Mouse (Mus musculus) embryonic facial prominence, embryonic 13.5 days (tissue): ENCODE results near the gene Chid1. TPM values are rescaled to one million over a fixed set of nuclear protein-coding genes. Genes with fewer than 3 reads are reported as not detected.

Source experiments
- ATAC-seq: fragments of 200-750 bp; cut with Nextera tagmentation; 2 replicates; pipeline ENCODE4 v1.8.0; 2017; ENCODE audit warnings: low read depth; ENCODE audit not compliant: insufficient number of reproducible peaks, insufficient read depth, low FRiP score, low TSS enrichment
- H3K27ac ChIP-seq: fragments of 300-500 bp; sonication (generic); 2 replicates; pipeline ENCODE4 v1.5.1; 2015; ENCODE audit warnings: moderate library complexity, mild to moderate bottlenecking, inconsistent platforms
- H3K27me3 ChIP-seq: fragments of 300-500 bp; sonication (generic); 2 replicates; pipeline ENCODE4 v1.6.1; 2015; ENCODE audit warnings: mild to moderate bottlenecking, inconsistent platforms
- H3K36me3 ChIP-seq: fragments of 300-500 bp; sonication (generic); 2 replicates; pipeline ENCODE4 v1.6.1; 2015; ENCODE audit warnings: mild to moderate bottlenecking, inconsistent platforms
- H3K4me1 ChIP-seq: fragments of 300-500 bp; sonication (generic); 2 replicates; pipeline ENCODE4 v1.6.1; 2015; ENCODE audit warnings: inconsistent platforms
- H3K4me2 ChIP-seq: fragments of 300-500 bp; sonication (generic); 2 replicates; pipeline ENCODE4 v1.6.1; 2015; ENCODE audit warnings: moderate library complexity, mild to moderate bottlenecking, inconsistent platforms
- H3K4me3 ChIP-seq: fragments of 300-500 bp; sonication (generic); 2 replicates; pipeline ENCODE4 v1.5.1; 2015; ENCODE audit warnings: mild to moderate bottlenecking, inconsistent platforms
- H3K9ac ChIP-seq: fragments of 300-500 bp; sonication (generic); 2 replicates; pipeline ENCODE4 v1.6.1; 2015; ENCODE audit warnings: mild to moderate bottlenecking, inconsistent platforms
- H3K9me3 ChIP-seq: fragments of 300-500 bp; sonication (generic); 2 replicates; pipeline ENCODE4 v1.6.1; 2016; ENCODE audit warnings: inconsistent platforms
- WGBS: fragments of 180-500 bp; shearing (Covaris S2); methylation state at CpG from one replicate; pipeline ENCODE4 v1.1.7; 2015; ENCODE audit warnings: mixed read lengths; 5-methylcytosine and 5-hydroxymethylcytosine counted together
- polyA plus RNA-seq: library from polyadenylated mRNA; unstranded; fragments of >200 nt; fragmentation: Nextera tagmentation; extraction: Ambion mirVana; gene quantifications from 2 replicates; pipeline ENCODE4 v1.2.1, GENCODE M21; 2015

The Chid1 gene
- polyA plus RNA-seq, 1 experiment from 2014 or later, result 40.5 TPM

DNA sequence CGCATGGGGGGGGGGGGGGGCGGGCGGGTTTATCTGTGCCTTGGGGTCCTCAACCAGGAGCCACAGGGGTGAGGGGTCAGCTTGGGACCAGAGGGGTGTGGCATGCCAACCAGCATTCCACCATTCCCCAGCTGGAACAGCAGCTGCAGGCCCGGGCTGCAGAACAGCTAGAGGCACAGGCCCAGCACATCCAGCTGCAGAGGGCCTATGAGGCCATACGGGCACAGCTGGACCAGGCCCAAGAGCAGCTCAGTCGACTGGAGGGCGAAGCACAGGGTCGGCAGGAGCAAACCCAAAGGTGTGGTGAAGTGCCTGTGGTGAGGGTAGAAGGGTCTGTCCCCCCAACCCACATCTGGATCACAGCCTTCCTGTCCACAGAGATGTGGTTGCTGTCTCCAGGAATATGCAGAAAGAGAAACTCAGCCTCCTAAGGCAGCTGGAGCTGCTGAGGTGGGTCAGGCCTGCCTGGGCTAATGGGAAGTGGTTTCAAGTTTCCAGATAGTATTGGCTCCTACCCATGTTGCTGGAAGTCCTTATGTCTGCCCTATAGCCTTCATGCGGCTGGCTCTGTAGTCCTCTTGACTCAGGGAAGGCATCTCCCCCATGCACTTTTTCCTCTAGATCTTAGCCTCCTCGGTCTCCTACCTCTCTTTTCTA lies 74.1 kb downstream of the Chid1 start:
- no peaks in the 10 kb centered on the region for H3K9me3 ChIP-seq
- peak overlapping the region; percentile 59 for H3K4me2 ChIP-seq
- ATAC-seq, result no peak
- H3K4me1 ChIP-seq, result peaks cover 72% of the 10 kb centered on the region
- H3K27me3 ChIP-seq, result peaks cover 62% of the 10 kb centered on the region
- peaks cover 15% of the 10 kb centered on the region for H3K36me3 ChIP-seq
- H3K4me3 ChIP-seq, result no peak overlapping the region
- no peak overlapping the region for H3K27ac ChIP-seq
- H3K9ac ChIP-seq, result peak overlapping the region; percentile 61; the same call in 1 of the 2 replicates
- WGBS, result 23% methylated on average over 10 of the region's 10 CpGs

DNA sequence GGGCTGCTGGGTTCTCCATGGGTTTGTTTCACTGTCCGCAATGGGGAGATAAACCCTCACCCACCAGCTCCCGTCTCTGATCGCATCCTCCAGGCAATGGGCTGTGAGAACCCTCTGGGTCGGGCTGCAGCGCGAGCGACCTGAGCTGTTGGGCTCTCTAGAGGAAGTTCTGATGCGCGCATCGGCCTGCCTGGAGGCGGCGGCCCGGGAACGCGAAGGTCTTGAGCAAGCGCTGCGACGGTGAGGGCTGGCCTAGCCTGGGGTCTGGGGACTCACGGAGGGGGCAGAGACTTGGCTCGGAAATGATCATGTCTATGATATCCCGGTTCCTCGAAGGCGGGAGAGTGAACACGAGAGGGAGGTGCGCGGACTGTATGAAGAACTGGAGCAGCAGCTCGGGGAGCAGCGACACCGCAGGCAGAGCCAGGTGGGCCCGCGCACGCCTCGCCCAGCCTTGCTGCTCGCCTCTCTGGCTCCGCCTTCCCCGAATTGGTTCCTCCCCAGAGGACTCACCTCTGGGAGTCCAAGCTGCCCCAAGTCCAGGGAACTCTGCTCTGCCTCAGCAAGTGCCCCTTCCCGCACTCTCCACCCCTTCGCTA lies 75.0 kb downstream of the Chid1 start:
- peak overlapping the region; percentile 61 for H3K9ac ChIP-seq
- no peaks in the 10 kb centered on the region for H3K9me3 ChIP-seq
- WGBS, result 3% methylated on average over 38 of the region's 38 CpGs
- peak overlapping the region; percentile 59 for H3K4me2 ChIP-seq
- H3K4me1 ChIP-seq, result peaks cover 64% of the 10 kb centered on the region
- peak overlapping the region; percentile 31 for H3K4me3 ChIP-seq
- H3K36me3 ChIP-seq, result peaks cover 7% of the 10 kb centered on the region
- H3K27me3 ChIP-seq, result peaks cover 70% of the 10 kb centered on the region
- no peak for ATAC-seq
- H3K27ac ChIP-seq, result no peak overlapping the region

DNA sequence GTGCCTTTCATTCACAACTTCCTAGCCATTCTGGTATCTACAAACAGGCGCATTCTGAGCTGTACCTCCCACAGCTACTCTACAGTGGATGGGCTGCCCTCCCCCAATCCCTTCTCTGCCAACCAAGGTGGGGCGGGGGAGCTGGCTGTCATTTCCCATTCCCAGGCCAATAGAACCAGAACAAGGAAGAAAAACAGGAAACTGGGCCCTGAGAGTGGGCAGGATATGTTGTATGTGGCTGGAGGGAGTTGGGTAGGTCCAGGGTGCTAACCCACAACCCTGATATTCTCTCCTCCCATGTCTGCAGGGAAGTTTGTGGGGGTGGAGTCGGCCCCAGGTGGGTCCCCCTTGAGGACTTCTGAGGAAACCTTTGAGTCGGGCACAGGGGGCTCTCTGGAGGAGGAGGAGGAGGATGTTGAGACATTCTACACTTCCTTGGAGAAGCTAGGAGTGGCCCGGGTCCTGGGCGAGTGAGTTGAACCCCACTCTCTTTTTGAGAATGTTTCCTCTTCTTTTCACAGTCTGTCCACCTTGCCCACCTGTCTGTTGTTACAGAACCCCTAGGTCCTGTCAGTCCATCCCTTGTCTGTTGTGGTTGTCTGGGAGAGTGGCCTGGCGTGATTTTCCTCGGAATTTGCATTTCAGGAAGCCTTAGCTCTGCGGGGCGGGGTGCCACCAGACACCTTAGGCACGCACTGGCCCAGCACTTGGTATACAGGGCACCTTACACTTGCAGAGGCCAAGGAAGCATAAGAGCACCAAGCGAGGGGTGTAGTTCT lies 75.6 kb downstream of the Chid1 start:
- Histone ChIP-seq H3K4me1 (peaks cover 57% of the 10 kb centered on the region), H3K27me3 (peaks cover 77% of the 10 kb centered on the region), H3K9ac (0 out of 2 replicates have a peak overlapping the region, but pooled peaks have one; percentile 40), H3K4me3 (peak overlapping the region; percentile 31), H3K4me2 (peak overlapping the region; percentile 59), H3K9me3 (no peaks in the 10 kb centered on the region), H3K36me3 (peaks cover 3% of the 10 kb centered on the region), H3K27ac (no peak overlapping the region)
- 22% methylated on average over 12 of the region's 12 CpGs for WGBS
- ATAC-seq, result no peak

DNA sequence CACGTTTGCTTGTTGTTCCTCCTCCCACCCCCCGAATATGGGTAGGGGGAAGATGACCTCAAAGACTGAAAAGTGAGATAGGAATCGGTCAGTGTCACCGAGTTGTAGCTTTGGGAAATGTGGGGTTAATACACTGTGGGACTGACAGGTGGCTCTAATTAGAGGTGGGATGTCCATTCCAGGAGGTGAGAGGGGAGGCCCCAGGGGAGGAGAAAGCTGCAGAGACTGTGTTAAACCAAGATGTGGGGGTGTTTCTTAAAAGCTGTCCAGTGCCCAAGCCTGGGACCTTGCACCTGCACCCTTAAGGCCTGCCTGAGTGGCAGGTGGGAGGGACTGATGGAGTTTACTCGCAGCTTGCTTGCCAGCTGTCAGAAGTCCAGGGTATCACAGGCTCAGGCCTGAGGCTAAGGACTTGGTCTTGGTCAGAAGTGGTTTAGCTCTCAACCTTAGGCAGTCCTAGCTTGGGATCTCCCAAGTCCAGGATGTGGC lies 77.3 kb downstream of the Chid1 start:
- H3K4me1 ChIP-seq, result peaks cover 46% of the 10 kb centered on the region
- no peaks in the 10 kb centered on the region for H3K9me3 ChIP-seq
- 5% methylated on average over 5 of the region's 5 CpGs for WGBS
- H3K4me3 ChIP-seq, result no peak overlapping the region
- peaks cover 83% of the 10 kb centered on the region for H3K27me3 ChIP-seq
- H3K36me3 ChIP-seq, result peaks cover 3% of the 10 kb centered on the region; the same call in 1 of the 2 replicates
- no peak for ATAC-seq
- H3K4me2 ChIP-seq, result peak overlapping the region; percentile 67
- H3K9ac ChIP-seq, result no peak overlapping the region
- H3K27ac ChIP-seq, result no peak overlapping the region

DNA sequence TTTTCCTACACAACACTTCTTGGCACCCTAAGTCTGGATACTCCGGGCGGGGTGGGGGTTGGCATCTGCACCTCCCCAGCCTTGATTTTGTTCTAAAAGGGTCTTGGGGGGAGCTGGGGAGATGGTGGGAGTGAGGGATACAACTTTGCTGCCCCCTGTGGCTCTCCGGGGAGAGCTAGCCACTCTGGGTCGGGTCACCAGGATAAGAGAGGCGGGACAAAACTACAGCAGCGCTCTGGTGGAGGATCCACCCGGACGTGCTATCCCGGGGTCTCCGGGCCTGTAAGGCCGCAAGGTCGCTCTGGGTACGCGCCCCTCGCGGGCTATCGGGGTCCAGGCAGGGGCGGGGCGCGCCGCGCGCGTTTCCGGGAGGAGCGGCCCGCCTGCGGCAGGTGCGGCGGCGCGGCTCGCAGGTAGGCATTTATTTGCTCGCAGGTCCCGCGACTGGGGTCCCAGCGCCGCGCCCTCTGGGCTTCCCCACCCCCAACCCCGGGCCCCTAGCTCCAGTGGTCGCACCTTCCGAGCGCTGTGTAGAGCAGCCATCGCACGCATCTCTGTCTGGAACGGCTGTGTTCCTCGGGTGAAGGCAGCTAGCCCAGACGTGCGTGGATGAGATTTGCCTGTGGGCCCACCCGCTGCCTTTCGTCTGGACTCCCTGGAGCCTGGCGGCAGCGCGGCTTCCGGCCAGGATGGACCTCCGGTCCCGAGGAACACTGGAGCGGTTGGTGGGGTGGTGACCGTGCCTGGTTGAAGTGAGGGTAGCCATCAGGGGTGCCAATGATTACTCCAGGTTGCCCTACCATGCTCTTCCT lies 77.9 kb downstream of the Chid1 start:
- Histone ChIP-seq H3K27ac (no peak overlapping the region), H3K36me3 (peaks cover 3% of the 10 kb centered on the region; the same call in 1 of the 2 replicates), H3K4me1 (peaks cover 41% of the 10 kb centered on the region), H3K4me2 (peak overlapping the region; percentile 67), H3K27me3 (peaks cover 89% of the 10 kb centered on the region), H3K9me3 (no peaks in the 10 kb centered on the region), H3K9ac (peak overlapping the region; percentile 68), H3K4me3 (peak overlapping the region; percentile 41)
- 2% methylated on average over 58 of the region's 59 CpGs for WGBS
- ATAC-seq, result no peak

DNA sequence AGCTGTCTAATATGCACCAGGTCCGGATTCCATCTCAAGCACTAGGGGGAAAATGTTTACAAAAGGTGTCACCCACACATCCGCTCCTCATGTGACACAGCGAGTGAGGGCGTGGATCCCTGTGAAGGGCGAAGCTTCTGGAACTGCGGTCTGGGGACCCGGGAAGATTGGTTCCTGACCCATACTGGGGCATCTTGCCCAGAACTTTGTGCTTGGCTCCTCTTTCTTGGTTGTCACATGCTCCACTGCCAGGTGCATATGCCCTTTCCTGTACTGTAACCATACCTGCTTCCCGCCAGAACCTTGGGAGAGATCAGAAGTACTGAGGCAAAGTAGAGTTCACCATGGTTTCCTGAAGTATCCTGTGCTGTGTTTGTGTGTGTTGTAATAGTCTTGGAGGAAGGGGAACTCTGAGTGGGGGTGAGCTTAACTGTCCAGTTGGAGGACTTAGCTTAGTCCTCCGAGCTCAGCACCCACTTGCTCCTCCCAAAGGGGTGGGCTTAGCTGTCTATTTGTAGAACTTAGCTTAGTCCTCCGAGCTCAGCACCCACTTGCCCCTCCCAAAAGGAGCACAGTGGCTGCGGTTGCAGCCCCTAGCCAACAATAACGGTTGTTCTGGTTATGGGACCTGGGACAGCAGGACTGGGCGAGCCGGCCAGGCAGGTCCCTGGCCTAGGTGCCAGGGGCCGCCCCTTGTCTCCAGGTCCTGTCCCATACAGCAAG lies 79.1 kb downstream of the Chid1 start, which contains the start of gene Cracr2b:
Gene Cracr2b, plus strand, starts transcription at position 704 of the 723 bp plus-strand sequence.
- Histone ChIP-seq H3K27me3 (peaks cover 86% of the 10 kb centered on the region), H3K9ac (peak within 1 kb of the TSS; percentile 68), H3K4me1 (peaks cover 39% of the 10 kb centered on the region), H3K4me2 (peak within 1 kb of the TSS; percentile 67), H3K4me3 (peak within 1 kb of the TSS; percentile 41), H3K9me3 (no peaks in the 10 kb centered on the region), H3K36me3 (peaks cover 3% of the 10 kb centered on the region; the same call in 1 of the 2 replicates), H3K27ac (no peak within 1 kb of the TSS)
- ATAC-seq, result no peak
- 70% methylated on average over 15 of the region's 15 CpGs for WGBS

DNA sequence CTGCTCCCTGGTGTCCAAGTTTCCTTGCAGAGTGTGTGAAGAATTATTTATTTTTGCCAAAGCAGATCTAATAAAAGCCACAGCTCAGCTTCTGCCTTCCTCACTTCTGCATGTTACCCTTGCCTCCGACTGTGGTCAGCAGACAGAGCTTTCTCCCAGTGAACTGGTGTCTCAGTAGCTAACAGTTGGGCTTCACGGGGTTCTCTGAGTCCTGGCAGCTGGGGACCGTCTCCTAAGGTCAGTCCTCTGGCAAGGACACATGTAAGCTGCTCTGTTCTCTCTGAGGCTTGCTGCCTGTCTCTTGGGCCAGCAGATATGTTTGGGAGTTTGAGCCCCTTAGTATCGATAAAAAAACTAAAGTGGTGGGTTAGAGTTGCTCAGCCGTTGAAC lies 79.7 kb downstream of the Chid1 start:
- no peak for ATAC-seq
- Histone ChIP-seq H3K4me1 (peaks cover 35% of the 10 kb centered on the region), H3K9ac (no peak overlapping the region), H3K36me3 (peaks cover 3% of the 10 kb centered on the region; the same call in 1 of the 2 replicates), H3K27ac (no peak overlapping the region), H3K9me3 (no peaks in the 10 kb centered on the region), H3K4me3 (no peak overlapping the region), H3K27me3 (peaks cover 80% of the 10 kb centered on the region), H3K4me2 (no peak overlapping the region)
- 69% methylated on average over 5 of the region's 5 CpGs for WGBS

DNA sequence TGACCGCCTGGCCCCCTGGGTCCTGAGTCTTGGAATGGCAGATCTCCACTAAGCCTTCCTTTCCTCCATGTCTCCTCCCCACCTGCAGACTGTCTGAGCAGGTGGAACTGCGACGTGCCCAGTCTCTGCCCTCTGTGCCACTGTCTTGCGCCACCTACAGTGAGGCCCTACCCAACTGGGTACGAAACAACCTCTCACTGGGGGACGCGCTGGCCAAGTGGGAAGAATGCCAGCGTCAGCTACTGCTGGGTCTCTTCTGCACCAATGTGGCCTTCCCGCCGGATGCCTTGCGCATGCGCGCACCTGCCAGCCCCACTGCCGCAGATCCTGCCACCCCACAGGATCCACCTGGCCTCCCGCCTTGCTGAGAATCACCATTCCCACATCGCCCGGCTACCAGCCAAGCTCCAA lies 80.4 kb downstream of the Chid1 start:
- H3K9ac ChIP-seq, result no peak overlapping the region
- no peak overlapping the region for H3K4me2 ChIP-seq
- no peak overlapping the region for H3K27ac ChIP-seq
- H3K36me3 ChIP-seq, result peaks cover 3% of the 10 kb centered on the region; the same call in 1 of the 2 replicates
- H3K9me3 ChIP-seq, result no peaks in the 10 kb centered on the region
- H3K27me3 ChIP-seq, result peaks cover 73% of the 10 kb centered on the region
- H3K4me3 ChIP-seq, result no peak overlapping the region
- no peak for ATAC-seq
- WGBS, result 84% methylated on average over 17 of the region's 17 CpGs
- peaks cover 34% of the 10 kb centered on the region for H3K4me1 ChIP-seq

DNA sequence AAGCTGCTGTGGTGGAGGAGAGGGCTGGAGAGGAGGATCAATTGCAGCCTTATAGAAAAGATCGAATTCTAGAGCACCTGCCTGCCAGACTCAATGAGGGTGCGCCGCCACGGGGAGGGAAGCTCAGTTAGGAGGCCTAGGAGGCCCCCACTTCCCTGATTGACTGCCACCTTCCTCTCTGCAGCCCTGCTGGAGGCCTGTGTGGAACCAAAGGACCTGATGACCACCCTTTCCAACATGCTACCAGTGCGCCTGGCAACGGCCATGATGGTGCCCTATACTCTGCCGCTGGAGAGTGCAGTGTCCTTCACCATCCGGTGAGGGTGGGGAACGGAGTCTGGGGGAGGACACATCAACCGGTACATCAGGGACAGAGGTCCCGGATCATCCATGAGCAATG lies 81.0 kb downstream of the Chid1 start:
- peaks cover 67% of the 10 kb centered on the region for H3K27me3 ChIP-seq

DNA sequence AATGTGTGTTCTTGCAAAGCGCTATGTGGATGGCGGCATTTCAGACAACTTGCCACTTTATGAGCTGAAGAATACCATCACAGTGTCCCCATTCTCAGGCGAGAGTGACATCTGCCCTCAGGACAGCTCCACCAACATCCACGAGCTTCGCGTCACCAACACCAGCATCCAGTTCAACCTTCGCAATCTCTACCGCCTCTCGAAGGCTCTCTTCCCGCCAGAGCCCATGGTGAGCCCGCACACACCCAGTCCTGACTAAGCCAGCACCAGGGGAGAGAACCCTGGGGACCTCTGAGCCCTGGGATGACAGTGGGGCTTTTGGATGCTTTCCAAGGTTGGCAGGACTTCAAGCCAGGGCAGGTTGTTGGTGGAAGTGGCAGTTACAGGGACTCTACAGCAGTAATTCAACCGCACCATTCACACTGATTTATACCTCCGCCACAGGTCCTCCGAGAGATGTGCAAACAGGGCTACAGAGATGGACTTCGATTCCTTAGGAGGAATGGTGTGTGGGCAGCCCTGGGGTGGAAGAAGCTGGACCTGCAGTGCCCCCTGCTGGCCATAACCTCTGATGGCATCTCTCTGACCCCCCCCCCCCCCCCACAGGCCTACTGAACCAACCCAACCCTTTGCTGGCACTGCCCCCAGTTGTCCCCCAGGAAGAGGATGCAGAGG lies 81.5 kb downstream of the Chid1 start:
- H3K36me3 ChIP-seq, result peaks cover 3% of the 10 kb centered on the region; the same call in 1 of the 2 replicates
- H3K4me1 ChIP-seq, result peaks cover 30% of the 10 kb centered on the region
- no peak overlapping the region for H3K9ac ChIP-seq
- H3K27me3 ChIP-seq, result peaks cover 61% of the 10 kb centered on the region
- H3K9me3 ChIP-seq, result no peaks in the 10 kb centered on the region
- H3K27ac ChIP-seq, result no peak overlapping the region
- ATAC-seq, result no peak
- 77% methylated on average over 15 of the region's 15 CpGs for WGBS
- no peak overlapping the region for H3K4me2 ChIP-seq
- no peak overlapping the region for H3K4me3 ChIP-seq

More for the DNA sequence above, 81.0 kb downstream of the Chid1 start:
- Histone ChIP-seq H3K4me3 (no peak overlapping the region), H3K4me1 (peaks cover 30% of the 10 kb centered on the region), H3K9me3 (no peaks in the 10 kb centered on the region), H3K4me2 (no peak overlapping the region), H3K9ac (no peak overlapping the region), H3K27ac (no peak overlapping the region), H3K36me3 (peaks cover 3% of the 10 kb centered on the region; the same call in 1 of the 2 replicates)
- WGBS, result 91% methylated on average over 11 of the region's 11 CpGs
- no peak for ATAC-seq
